Mouse (Mus musculus): ENCODE data around the gene Trp63. TPM values are rescaled to one million over a fixed set of nuclear protein-coding genes. Genes with fewer than 3 reads are reported as not detected.

Gene Trp63
- polyA plus RNA-seq, 1 experiment from 2014 or later: 0.52 TPM

DNA sequence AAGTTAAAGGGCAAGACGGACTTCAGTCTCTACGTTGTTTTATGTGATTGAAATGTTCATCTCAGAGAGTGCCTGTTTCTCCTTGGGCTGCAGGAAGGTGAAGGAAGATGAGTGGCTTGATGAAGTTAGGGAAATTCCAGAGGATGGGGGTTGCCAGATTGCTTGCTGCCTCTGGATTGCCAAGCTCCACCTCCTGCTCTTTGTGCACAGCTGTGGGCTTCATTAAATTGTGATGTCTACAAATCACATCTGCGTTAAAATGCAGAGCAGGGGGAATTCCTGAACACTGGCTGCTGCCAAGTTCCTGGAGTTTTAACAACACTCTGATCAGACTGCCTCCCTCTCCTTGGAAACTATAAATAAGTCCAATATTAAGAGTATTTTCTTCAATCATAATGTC is 63.2 kb downstream of the Trp63 start:
- Histone ChIP-seq H3K27me3 (ENCODE audit: control insufficient read depth, insufficient read depth, low read length) (no peaks in the 10 kb centered on the region), H3K9me3 (replicated peaks; ENCODE audit: control insufficient read depth, low read length) (no peaks in the 10 kb centered on the region), H3K4me2 (no peak overlapping the region), H3K9ac (ENCODE audit: low read depth, low read length) (no peak overlapping the region), H3K4me1 (ENCODE audit: control insufficient read depth, insufficient read depth, low read length) (no peaks in the 10 kb centered on the region), H3K36me3 (ENCODE audit: control insufficient read depth, insufficient read depth, low read length) (no peaks in the 10 kb centered on the region), H3K27ac (ENCODE audit: low read depth, low read length) (no peak overlapping the region), H3K4me3 (ENCODE audit: low read depth, low read length) (no peak overlapping the region)
- no peak for ATAC-seq (replicated peaks; ENCODE audit: insufficient number of reproducible peaks, low FRiP score, low TSS enrichment)
- WGBS (ENCODE audit: insufficient replicate concordance): 33% methylated on average over 3 of the region's 3 CpGs

DNA sequence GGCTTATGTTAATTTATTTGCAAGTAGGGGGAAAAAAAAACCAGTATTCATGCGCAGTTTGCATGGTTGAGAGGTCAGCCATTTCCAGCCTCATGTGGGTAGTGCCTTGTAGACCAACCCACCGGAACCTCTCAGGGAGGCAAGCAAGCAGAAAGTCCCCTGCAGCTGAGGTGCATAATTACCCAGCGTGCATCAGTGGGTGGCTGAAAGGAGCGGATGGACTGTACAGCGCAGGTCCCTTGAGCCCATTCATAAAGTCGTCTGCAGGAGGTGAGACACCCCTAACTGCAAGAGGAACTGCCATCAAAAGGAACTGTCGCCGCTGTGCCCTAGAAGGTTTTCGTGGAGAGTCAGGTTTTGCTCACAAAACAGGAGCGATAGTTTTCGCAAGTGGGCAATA is 68.3 kb downstream of the Trp63 start:
- Histone ChIP-seq H3K4me1 (ENCODE audit: control insufficient read depth, insufficient read depth, low read length) (no peaks in the 10 kb centered on the region), H3K4me3 (ENCODE audit: low read depth, low read length) (no peak overlapping the region), H3K4me2 (no peak overlapping the region), H3K36me3 (ENCODE audit: control insufficient read depth, insufficient read depth, low read length) (no peaks in the 10 kb centered on the region), H3K27ac (ENCODE audit: low read depth, low read length) (no peak overlapping the region), H3K9me3 (replicated peaks; ENCODE audit: control insufficient read depth, low read length) (no peaks in the 10 kb centered on the region), H3K9ac (ENCODE audit: low read depth, low read length) (no peak overlapping the region), H3K27me3 (ENCODE audit: control insufficient read depth, insufficient read depth, low read length) (no peaks in the 10 kb centered on the region)
- WGBS (ENCODE audit: insufficient replicate concordance): 86% methylated on average over 11 of the region's 11 CpGs
- ATAC-seq (replicated peaks; ENCODE audit: insufficient number of reproducible peaks, low FRiP score, low TSS enrichment): no peak

DNA sequence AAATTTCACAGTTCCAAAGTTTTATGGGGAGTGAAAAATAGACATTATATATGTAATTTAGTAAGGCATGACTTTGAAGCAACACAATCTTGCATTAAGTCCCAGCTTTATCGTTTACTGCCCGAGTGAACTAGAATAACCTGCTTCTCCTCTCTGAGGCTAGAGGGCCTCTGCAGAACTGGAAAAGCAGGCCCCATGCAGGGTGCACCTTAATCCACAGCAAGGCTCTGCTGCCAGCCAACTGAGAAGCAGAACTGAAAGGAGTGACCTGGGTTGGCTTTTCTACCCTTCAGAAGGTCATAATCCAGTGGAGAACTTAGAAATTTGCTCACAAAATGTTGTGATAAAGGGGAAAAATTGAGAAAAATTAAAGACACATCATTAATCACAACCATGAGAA is 74.5 kb downstream of the Trp63 start:
- Histone ChIP-seq H3K27ac (ENCODE audit: low read depth, low read length) (no peak overlapping the region), H3K36me3 (ENCODE audit: control insufficient read depth, insufficient read depth, low read length) (no peaks in the 10 kb centered on the region), H3K9ac (ENCODE audit: low read depth, low read length) (no peak overlapping the region), H3K4me3 (ENCODE audit: low read depth, low read length) (no peak overlapping the region), H3K27me3 (ENCODE audit: control insufficient read depth, insufficient read depth, low read length) (no peaks in the 10 kb centered on the region), H3K9me3 (replicated peaks; ENCODE audit: control insufficient read depth, low read length) (no peaks in the 10 kb centered on the region), H3K4me2 (no peak overlapping the region), H3K4me1 (ENCODE audit: control insufficient read depth, insufficient read depth, low read length) (no peaks in the 10 kb centered on the region)
- no peak for ATAC-seq (replicated peaks; ENCODE audit: insufficient number of reproducible peaks, low FRiP score, low TSS enrichment)
- 83% methylated on average over 2 of the region's 2 CpGs for WGBS (ENCODE audit: insufficient replicate concordance)

DNA sequence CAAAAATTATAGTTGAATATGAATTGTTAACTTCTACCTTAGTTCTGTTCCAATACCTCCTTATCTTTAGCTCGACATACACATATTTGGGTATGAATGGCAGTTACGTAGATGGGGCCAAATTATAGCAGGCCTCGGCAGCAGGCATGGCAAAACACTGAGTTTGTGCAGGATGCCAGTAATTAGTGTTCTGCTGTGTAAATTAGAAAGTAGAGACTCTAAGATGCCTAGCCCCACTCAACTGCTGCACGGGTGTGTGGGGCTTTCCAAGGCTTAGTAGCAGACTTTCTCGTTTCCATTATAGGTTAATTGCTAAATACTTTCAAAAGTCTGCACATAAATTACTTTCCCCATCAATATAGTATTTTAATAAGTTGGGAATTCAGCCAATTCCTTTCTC is 82.0 kb downstream of the Trp63 start:
- Histone ChIP-seq H3K36me3 (ENCODE audit: control insufficient read depth, insufficient read depth, low read length) (no peaks in the 10 kb centered on the region), H3K27ac (ENCODE audit: low read depth, low read length) (no peak overlapping the region), H3K4me2 (no peak overlapping the region), H3K27me3 (ENCODE audit: control insufficient read depth, insufficient read depth, low read length) (no peaks in the 10 kb centered on the region), H3K4me3 (ENCODE audit: low read depth, low read length) (no peak overlapping the region), H3K9me3 (replicated peaks; ENCODE audit: control insufficient read depth, low read length) (no peaks in the 10 kb centered on the region), H3K9ac (ENCODE audit: low read depth, low read length) (no peak overlapping the region), H3K4me1 (ENCODE audit: control insufficient read depth, insufficient read depth, low read length) (no peaks in the 10 kb centered on the region)
- WGBS (ENCODE audit: insufficient replicate concordance): 81% methylated on average over 5 of the region's 5 CpGs
- no peak for ATAC-seq (replicated peaks; ENCODE audit: insufficient number of reproducible peaks, low FRiP score, low TSS enrichment)

DNA sequence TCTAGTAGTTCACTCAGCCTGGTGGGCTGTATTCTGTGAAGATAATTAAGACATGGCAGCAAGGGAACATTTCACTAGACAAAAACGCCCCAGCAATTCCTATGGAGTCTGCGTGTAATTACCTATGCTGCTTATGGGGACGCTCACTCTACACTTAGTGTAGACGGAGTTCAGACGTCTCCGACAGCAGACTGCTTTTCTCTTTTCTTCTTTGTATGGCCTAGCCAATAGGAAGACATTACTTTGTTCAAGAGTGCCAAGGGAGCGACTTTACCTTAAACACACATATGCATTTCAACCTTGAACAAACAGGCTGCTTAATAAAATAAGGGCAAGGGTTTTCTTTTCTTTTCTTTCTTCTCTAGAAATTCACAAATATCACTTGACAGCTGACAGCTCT is 91.0 kb downstream of the Trp63 start:
- Histone ChIP-seq H3K4me2 (no peak overlapping the region), H3K27me3 (ENCODE audit: control insufficient read depth, insufficient read depth, low read length) (no peaks in the 10 kb centered on the region), H3K9me3 (replicated peaks; ENCODE audit: control insufficient read depth, low read length) (no peaks in the 10 kb centered on the region), H3K27ac (ENCODE audit: low read depth, low read length) (no peak overlapping the region), H3K4me3 (ENCODE audit: low read depth, low read length) (no peak overlapping the region), H3K9ac (ENCODE audit: low read depth, low read length) (no peak overlapping the region), H3K36me3 (ENCODE audit: control insufficient read depth, insufficient read depth, low read length) (no peaks in the 10 kb centered on the region), H3K4me1 (ENCODE audit: control insufficient read depth, insufficient read depth, low read length) (no peaks in the 10 kb centered on the region)
- ATAC-seq (replicated peaks; ENCODE audit: insufficient number of reproducible peaks, low FRiP score, low TSS enrichment): no peak
- WGBS (ENCODE audit: insufficient replicate concordance): 80% methylated on average over 7 of the region's 7 CpGs

DNA sequence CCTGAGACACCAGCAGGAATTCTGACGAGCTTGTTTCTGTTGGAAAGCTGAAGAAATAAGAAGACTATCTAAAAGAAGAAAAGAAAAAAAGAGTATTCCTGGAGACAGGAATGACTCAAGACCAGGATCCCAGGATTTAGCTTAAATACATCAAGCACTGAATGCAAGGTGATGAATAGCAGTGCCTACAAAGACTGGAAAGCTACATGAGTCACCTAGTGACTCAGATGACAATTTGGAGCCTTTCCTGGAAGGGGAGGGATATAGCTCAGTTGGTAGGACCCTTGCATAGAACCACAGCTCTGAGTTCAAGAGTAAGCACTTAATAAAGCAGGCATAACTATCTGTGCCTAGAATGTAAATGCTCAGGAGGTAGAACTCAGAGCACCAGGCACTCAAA is 93.9 kb downstream of the Trp63 start:
- H3K9me3 ChIP-seq (replicated peaks; ENCODE audit: control insufficient read depth, low read length): no peaks in the 10 kb centered on the region
- H3K27me3 ChIP-seq (ENCODE audit: control insufficient read depth, insufficient read depth, low read length): no peaks in the 10 kb centered on the region
- 52% methylated on average over 1 of the region's 1 CpGs for WGBS (ENCODE audit: insufficient replicate concordance)
- no peak for ATAC-seq (replicated peaks; ENCODE audit: insufficient number of reproducible peaks, low FRiP score, low TSS enrichment)
- no peaks in the 10 kb centered on the region for H3K36me3 ChIP-seq (ENCODE audit: control insufficient read depth, insufficient read depth, low read length)
- no peak overlapping the region for H3K4me2 ChIP-seq
- H3K4me1 ChIP-seq (ENCODE audit: control insufficient read depth, insufficient read depth, low read length): no peaks in the 10 kb centered on the region
- H3K9ac ChIP-seq (ENCODE audit: low read depth, low read length): no peak overlapping the region
- no peak overlapping the region for H3K4me3 ChIP-seq (ENCODE audit: low read depth, low read length)
- H3K27ac ChIP-seq (ENCODE audit: low read depth, low read length): no peak overlapping the region

DNA sequence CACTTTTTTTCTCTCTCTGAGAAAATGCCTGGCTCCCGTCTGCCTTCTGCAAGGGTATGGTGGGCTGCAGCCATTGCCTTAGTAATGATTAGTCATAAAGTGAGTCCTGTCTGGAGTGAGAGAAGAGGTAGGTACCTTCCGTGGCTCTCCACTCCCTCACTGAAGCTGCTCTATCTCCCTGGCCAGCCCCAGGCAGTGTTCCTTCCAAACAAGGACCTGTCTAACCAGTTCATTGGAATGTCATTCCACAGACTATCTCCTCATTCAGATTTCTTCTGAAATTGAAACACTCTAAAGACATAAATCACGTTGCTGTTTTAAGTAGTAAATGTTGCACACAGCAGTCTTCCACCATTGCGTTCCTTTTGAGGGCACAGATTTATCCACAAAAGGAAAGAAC is 96.4 kb downstream of the Trp63 start:
- 60% methylated on average over 4 of the region's 4 CpGs for WGBS (ENCODE audit: insufficient replicate concordance)

DNA sequence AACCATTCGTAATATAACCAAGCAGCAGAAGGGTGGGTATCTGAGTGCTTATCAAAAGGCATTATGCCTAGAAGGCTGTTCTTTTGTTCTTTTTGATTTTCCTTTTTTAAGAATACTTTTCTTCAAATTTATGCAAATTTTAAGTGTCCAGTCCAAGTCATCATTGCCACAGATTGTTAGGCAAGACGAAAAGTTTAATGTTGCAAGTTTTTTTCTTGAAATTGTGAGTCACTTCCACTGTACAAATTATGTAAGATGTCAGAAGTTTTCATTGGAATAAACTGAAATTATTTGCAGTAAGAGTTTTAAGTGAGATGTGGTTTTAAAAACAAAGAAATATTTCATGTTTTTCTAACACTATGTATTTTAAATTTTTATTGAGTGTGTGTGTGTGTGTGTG is 100.7 kb downstream of the Trp63 start:
- no peak overlapping the region for H3K27ac ChIP-seq (ENCODE audit: low read depth, low read length)
- no peak overlapping the region for H3K9ac ChIP-seq (ENCODE audit: low read depth, low read length)
- H3K36me3 ChIP-seq (ENCODE audit: control insufficient read depth, insufficient read depth, low read length): no peaks in the 10 kb centered on the region
- H3K4me1 ChIP-seq (ENCODE audit: control insufficient read depth, insufficient read depth, low read length): no peaks in the 10 kb centered on the region
- 78% methylated on average over 2 of the region's 2 CpGs for WGBS (ENCODE audit: insufficient replicate concordance)
- no peak overlapping the region for H3K4me3 ChIP-seq (ENCODE audit: low read depth, low read length)
- no peak for ATAC-seq (replicated peaks; ENCODE audit: insufficient number of reproducible peaks, low FRiP score, low TSS enrichment)
- no peaks in the 10 kb centered on the region for H3K27me3 ChIP-seq (ENCODE audit: control insufficient read depth, insufficient read depth, low read length)
- H3K9me3 ChIP-seq (replicated peaks; ENCODE audit: control insufficient read depth, low read length): no peaks in the 10 kb centered on the region
- no peak overlapping the region for H3K4me2 ChIP-seq

More for the DNA sequence above, 96.4 kb downstream of the Trp63 start:
- Histone ChIP-seq H3K36me3 (ENCODE audit: control insufficient read depth, insufficient read depth, low read length) (no peaks in the 10 kb centered on the region), H3K9ac (ENCODE audit: low read depth, low read length) (no peak overlapping the region), H3K27ac (ENCODE audit: low read depth, low read length) (no peak overlapping the region), H3K27me3 (ENCODE audit: control insufficient read depth, insufficient read depth, low read length) (no peaks in the 10 kb centered on the region), H3K4me3 (ENCODE audit: low read depth, low read length) (no peak overlapping the region), H3K9me3 (replicated peaks; ENCODE audit: control insufficient read depth, low read length) (no peaks in the 10 kb centered on the region), H3K4me1 (ENCODE audit: control insufficient read depth, insufficient read depth, low read length) (no peaks in the 10 kb centered on the region), H3K4me2 (no peak overlapping the region)
- ATAC-seq (replicated peaks; ENCODE audit: insufficient number of reproducible peaks, low FRiP score, low TSS enrichment): no peak

DNA sequence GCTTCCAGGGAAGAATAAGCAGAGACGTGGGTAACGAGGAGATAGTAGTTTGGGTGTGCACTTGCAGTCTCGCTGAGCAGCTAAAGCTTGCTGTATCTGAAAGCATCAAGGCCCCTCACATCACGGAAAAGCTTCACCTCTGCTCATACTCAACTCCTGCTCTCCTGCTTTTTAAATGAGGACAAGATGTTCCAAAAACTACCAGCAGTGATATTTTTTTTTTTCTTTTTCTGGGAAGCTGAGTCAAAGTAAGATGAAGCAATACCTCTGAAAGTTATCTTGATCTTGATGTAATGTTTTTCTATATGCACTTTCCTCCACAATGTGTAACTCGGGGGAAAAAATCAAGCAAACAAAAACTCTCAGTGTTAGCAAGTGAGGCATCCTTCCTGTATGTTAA is 102.9 kb downstream of the Trp63 start:
- WGBS (ENCODE audit: insufficient replicate concordance): 66% methylated on average over 5 of the region's 5 CpGs
- H3K9ac ChIP-seq (ENCODE audit: low read depth, low read length): no peak overlapping the region
- no peak overlapping the region for H3K4me2 ChIP-seq
- no peak for ATAC-seq (replicated peaks; ENCODE audit: insufficient number of reproducible peaks, low FRiP score, low TSS enrichment)
- no peaks in the 10 kb centered on the region for H3K4me1 ChIP-seq (ENCODE audit: control insufficient read depth, insufficient read depth, low read length)
- H3K36me3 ChIP-seq (ENCODE audit: control insufficient read depth, insufficient read depth, low read length): no peaks in the 10 kb centered on the region
- no peak overlapping the region for H3K27ac ChIP-seq (ENCODE audit: low read depth, low read length)
- H3K4me3 ChIP-seq (ENCODE audit: low read depth, low read length): no peak overlapping the region
- H3K27me3 ChIP-seq (ENCODE audit: control insufficient read depth, insufficient read depth, low read length): no peaks in the 10 kb centered on the region
- H3K9me3 ChIP-seq (replicated peaks; ENCODE audit: control insufficient read depth, low read length): no peaks in the 10 kb centered on the region

Data from heart, embryonic 11.5 days (tissue).